Mouse (Mus musculus) A20 (cell line): ENCODE measurements around the gene Mtfmt.

Experiments
- DNase-seq: peaks from one replicate; pipeline ENCODE4 v3.0.0-alpha.2; 2011; ENCODE audit warnings: low read depth, low spot score

Gene Mtfmt

GRCm38 (mm10) chr9:65427511-65427910, 8.1 kb upstream of the Mtfmt start:
- no peak for DNase-seq

- DNase-seq = no peak
Observed at GRCm38 (mm10) chr9:65428003-65428402, 7.6 kb upstream of the Mtfmt start.

- DNase-seq = no peak
Observed at GRCm38 (mm10) chr9:65430401-65430800, 5.2 kb upstream of the Mtfmt start.

GRCm38 (mm10) chr9:65430921-65431320, 4.7 kb upstream of the Mtfmt start:
- no peak for DNase-seq

GRCm38 (mm10) chr9:65432236-65432635, 3.3 kb upstream of the Mtfmt start:
- DNase-seq = peak; percentile 75

GRCm38 (mm10) chr9:65434140-65434539, 1.4 kb upstream of the Mtfmt start:
- DNase-seq = peak; percentile 84

- DNase-seq = no peak
Observed at GRCm38 (mm10) chr9:65435211-65435610, 371 bp upstream of the Mtfmt start.

GRCm38 (mm10) chr9:65444692-65445091, 9.1 kb downstream of the Mtfmt start:
- no peak for DNase-seq

- DNase-seq = no peak
Observed at GRCm38 (mm10) chr9:65447951-65448350, 12.4 kb downstream of the Mtfmt start.

GRCm38 (mm10) chr9:65458975-65459374, 23.4 kb downstream of the Mtfmt start:
- no peak for DNase-seq

GRCm38 (mm10) chr9:65460198-65460597, 24.6 kb downstream of the Mtfmt start:
- no peak for DNase-seq

- DNase-seq = peak; percentile 95
Observed at GRCm38 (mm10) chr9:65460732-65461442, 25.3 kb downstream of the Mtfmt start, which contains the start of gene Spg21. Gene Spg21, plus strand, starts transcription at chr9:65460947.

- DNase-seq = no peak
Observed at GRCm38 (mm10) chr9:65462544-65462943, 27.0 kb downstream of the Mtfmt start.

- no peak for DNase-seq
Observed at GRCm38 (mm10) chr9:65464161-65464560, 28.6 kb downstream of the Mtfmt start.

- DNase-seq = no peak
Observed at GRCm38 (mm10) chr9:65465241-65465640, 29.7 kb downstream of the Mtfmt start.

- DNase-seq = no peak
Observed at GRCm38 (mm10) chr9:65467686-65468085, 32.1 kb downstream of the Mtfmt start.

- DNase-seq = no peak
Observed at GRCm38 (mm10) chr9:65472769-65473168, 37.2 kb downstream of the Mtfmt start.

GRCm38 (mm10) chr9:65479158-65479557, 43.6 kb downstream of the Mtfmt start:
- no peak for DNase-seq

GRCm38 (mm10) chr9:65480071-65480470, 44.5 kb downstream of the Mtfmt start:
- no peak for DNase-seq

GRCm38 (mm10) chr9:65491476-65491875, 55.9 kb downstream of the Mtfmt start:
- no peak for DNase-seq

- DNase-seq = no peak
Observed at GRCm38 (mm10) chr9:65492351-65492750, 56.8 kb downstream of the Mtfmt start.

GRCm38 (mm10) chr9:65492851-65493250, 57.3 kb downstream of the Mtfmt start:
- DNase-seq = peak; percentile 40

- peak; percentile 23 for DNase-seq
Observed at GRCm38 (mm10) chr9:65502146-65502545, 66.6 kb downstream of the Mtfmt start.
